Mouse (Mus musculus) heart, adult 2 months (tissue): ENCODE results near the gene Pdzd2. TPM values are rescaled to one million over a fixed set of nuclear protein-coding genes. Genes with fewer than 3 reads are reported as not detected.

Source experiments
- DNase-seq, 2 experiments: peaks; one replicate each; pipeline ENCODE4 v3.0.0; 2021
- H3K27ac ChIP-seq: fragments of 200-600 bp; 2 replicates; pipeline ENCODE4 v1.8.1; 2022
- H3K27me3 ChIP-seq: fragments of 200-500 bp; 2 replicates; pipeline ENCODE4 v1.6.1; 2012; ENCODE audit warnings: mild to moderate bottlenecking, low read length, inconsistent platforms, mixed read lengths; ENCODE audit not compliant: control insufficient read depth, insufficient read depth
- H3K36me3 ChIP-seq: fragments of 200-500 bp; 2 replicates; pipeline ENCODE4 v1.6.1; 2012; ENCODE audit warnings: low read length, inconsistent platforms; ENCODE audit not compliant: control insufficient read depth, insufficient read depth
- H3K4me1 ChIP-seq: fragments of 200-500 bp; 2 replicates; pipeline ENCODE4 v1.6.1; 2011; ENCODE audit warnings: low read length; ENCODE audit not compliant: control insufficient read depth, insufficient read depth
- H3K4me3 ChIP-seq: fragments of 200-600 bp; 2 replicates; pipeline ENCODE4 v1.8.1; 2022
- H3K79me2 ChIP-seq: fragments of 200-500 bp; replicated peaks from 2 replicates; pipeline ENCODE4 v1.6.1; 2012; ENCODE audit warnings: mild to moderate bottlenecking, inconsistent platforms, low read length, moderate library complexity, mixed read lengths; ENCODE audit not compliant: control insufficient read depth, insufficient read depth
- H3K9ac ChIP-seq: fragments of 200-500 bp; 2 replicates; pipeline ENCODE4 v1.6.1; 2012; ENCODE audit warnings: low read depth, mild to moderate bottlenecking, control low read depth, inconsistent platforms, low read length, mixed read lengths
- CTCF ChIP-seq: fragments of 200-600 bp; IDR thresholded peaks from 2 replicates; pipeline ENCODE4 v1.8.1; 2022; ENCODE audit warnings: antibody characterized with exemption, mild to moderate bottlenecking, moderate library complexity
- EP300 ChIP-seq: fragments of 200-500 bp; IDR thresholded peaks from 2 replicates; pipeline ENCODE4 v1.6.1; 2011; ENCODE audit warnings: low read depth, low read length, control low read depth; ENCODE audit not compliant: insufficient read depth
- POLR2A ChIP-seq: fragments of 200-500 bp; IDR thresholded peaks from 2 replicates; pipeline ENCODE4 v1.6.1; 2011; ENCODE audit warnings: mild to moderate bottlenecking, low read depth, low read length, control low read depth; ENCODE audit not compliant: insufficient read depth
- WGBS: fragments of 180-500 bp; shearing (Covaris S2); methylation state at CpG from one replicate; pipeline ENCODE4 v1.1.7; 2018; 5-methylcytosine and 5-hydroxymethylcytosine counted together
- intact Hi-C: fragments of 180-260 bp; cut with DNase I; formaldehyde crosslinking; loops from one replicate; pipeline ENCODE4 v1.15.1; 2025
- polyA plus RNA-seq: library from polyadenylated mRNA; depleted of rRNA; stranded (reverse); fragments of >200 nt; gene quantifications from 2 replicates; pipeline ENCODE4 v1.2.3, GENCODE M21; 2012
- total RNA-seq, 2 experiments: library from RNA; stranded (reverse); gene quantifications; 2 replicates each; pipeline ENCODE4 v1.2.3; 2021

The Pdzd2 gene
- total and polyA plus RNA-seq, 3 experiments: 15.0 to 83.9 (median 78.9) TPM

DNA sequence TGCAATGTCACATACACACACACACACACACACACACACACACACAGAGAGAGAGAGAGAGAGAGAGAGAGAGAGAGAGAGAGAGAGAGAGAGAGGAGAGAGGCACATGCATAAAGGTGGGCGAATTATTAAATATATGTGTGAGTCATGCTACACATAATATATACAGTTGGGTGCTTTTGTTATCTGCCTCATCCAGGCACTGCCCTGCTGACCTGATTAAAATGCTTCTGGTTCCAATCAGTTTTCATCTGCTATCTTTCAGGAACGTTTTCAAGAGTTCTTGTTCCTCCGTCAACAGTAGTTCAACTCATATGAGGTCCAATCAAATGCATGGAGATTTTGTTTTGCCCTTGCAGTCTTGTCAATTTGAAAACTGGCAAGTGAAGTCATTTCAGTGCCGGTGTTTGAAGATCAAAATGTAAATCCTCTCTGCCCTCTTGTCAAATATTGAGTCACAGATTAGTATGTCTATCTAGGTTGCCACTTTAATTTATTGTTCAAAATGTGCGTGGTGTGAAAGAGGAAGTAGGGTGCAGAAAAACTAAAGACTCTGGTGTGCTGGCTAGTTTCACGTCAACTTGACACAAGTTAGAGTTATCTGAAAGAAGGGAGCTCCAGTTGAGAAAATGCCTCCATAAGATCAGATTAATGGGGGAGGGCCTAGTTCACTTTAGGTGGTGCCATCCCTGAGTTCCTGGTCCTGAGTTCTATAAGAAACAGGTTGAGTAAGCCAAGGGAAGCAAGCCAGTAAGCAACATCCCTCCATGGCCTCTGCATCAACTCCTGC is 2.6 kb upstream of the Pdzd2 start:
- Histone ChIP-seq H3K4me1 (no peaks in the 10 kb centered on the region), H3K27me3 (no peaks in the 10 kb centered on the region), H3K79me2 (no peaks in the 10 kb centered on the region; the same call in 1 of the 2 replicates), H3K36me3 (no peaks in the 10 kb centered on the region), H3K9ac (no peak overlapping the region), H3K27ac (no peak overlapping the region), H3K4me3 (no peak overlapping the region)
- intact Hi-C loops: loop anchor here (2.0 to 5.0 kb wide), 2 partner anchors 50 to 370 kb away; no protein-coding TSS in a partner anchor
- TF ChIP-seq POLR2A: no peak
- no peak for TF ChIP-seq CTCF
- TF ChIP-seq EP300: no peak
- no peak for DNase-seq
- WGBS: 83% methylated on average over 6 of the region's 6 CpGs

DNA sequence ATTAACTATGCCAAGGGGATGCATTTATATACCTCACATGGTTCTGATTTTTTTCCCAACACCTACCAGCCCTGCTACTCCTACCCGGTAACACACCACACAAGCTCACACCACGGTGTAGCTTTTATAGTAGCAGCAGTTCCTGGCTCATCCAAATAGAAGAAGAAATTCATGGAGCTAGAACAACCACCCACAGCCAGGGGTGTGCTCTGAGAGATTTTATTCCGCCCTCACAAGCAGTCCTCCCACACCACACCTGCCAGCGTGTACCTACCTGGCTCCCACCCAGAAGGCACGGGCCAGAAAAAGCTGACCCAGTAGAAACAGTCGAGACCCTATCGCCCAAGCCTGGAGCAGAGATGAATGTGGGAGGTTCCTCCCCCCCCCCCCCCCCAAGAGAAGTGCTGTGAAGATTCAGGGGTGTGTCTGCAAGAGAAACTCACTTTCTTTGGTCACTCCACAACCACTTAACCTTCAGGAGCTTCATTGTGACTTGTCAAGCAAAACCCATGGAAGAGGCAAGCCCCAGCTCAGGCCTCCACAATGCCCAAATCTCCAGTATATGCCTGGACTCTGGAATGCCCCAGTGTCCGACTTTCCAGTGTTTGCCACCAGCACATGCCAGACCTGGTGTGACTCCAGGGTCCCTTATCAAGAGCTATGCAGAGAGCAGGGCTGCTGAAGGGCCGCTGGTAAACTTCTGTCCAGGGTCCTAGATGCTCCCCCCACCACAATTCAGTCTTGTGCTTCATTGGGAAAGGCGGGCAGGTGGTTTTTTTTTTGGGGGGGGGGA is 1.2 kb downstream of the Pdzd2 start:
- 38% methylated on average over 10 of the region's 10 CpGs for WGBS
- TF ChIP-seq CTCF: no peak
- TF ChIP-seq POLR2A: no peak
- Histone ChIP-seq H3K27ac (no peak overlapping the region), H3K79me2 (no peaks in the 10 kb centered on the region; the same call in 1 of the 2 replicates), H3K9ac (no peak overlapping the region; the same call in 1 of the 2 replicates), H3K4me1 (no peaks in the 10 kb centered on the region), H3K36me3 (no peaks in the 10 kb centered on the region), H3K4me3 (peak overlapping the region; percentile 66), H3K27me3 (no peaks in the 10 kb centered on the region)
- intact Hi-C loops: loop anchor here (5.0 kb wide), 1 partner anchor 36 kb away; no protein-coding TSS in a partner anchor
- peak in 1 of 2 experiments; percentile 30 for DNase-seq

DNA sequence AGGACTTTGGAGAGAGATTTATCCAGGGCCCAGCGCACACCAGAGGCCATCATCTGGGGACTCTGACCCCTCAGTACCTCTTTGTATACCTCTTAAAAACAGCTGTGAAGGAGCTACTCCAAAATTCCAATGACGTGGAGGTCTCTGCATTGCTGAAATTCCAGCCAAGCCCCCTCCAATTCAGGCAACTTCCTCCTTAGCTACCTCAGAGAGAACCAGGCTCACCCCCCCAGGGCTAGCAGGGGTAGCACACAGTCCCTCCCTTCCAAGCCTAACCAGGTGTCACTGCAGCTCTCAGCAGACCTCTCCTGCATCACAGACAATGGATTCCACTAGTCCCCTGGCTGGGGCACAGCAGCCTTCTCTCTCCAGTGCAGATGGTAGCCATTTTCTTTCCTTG is 4.5 kb downstream of the Pdzd2 start:
- Histone ChIP-seq H3K79me2 (no peaks in the 10 kb centered on the region; the same call in 1 of the 2 replicates), H3K4me1 (no peaks in the 10 kb centered on the region; the same call in 1 of the 2 replicates), H3K36me3 (peaks cover 3% of the 10 kb centered on the region), H3K27me3 (no peaks in the 10 kb centered on the region), H3K27ac (no peak overlapping the region), H3K4me3 (no peak overlapping the region), H3K9ac (no peak overlapping the region)
- TF ChIP-seq CTCF (no peak), EP300 (no peak), POLR2A (no peak)
- intact Hi-C loops: loop anchor here (5.0 kb wide), 1 partner anchor 33 kb away; no protein-coding TSS in a partner anchor
- WGBS: 63% methylated on average over 2 of the region's 2 CpGs
- DNase-seq: no peak

DNA sequence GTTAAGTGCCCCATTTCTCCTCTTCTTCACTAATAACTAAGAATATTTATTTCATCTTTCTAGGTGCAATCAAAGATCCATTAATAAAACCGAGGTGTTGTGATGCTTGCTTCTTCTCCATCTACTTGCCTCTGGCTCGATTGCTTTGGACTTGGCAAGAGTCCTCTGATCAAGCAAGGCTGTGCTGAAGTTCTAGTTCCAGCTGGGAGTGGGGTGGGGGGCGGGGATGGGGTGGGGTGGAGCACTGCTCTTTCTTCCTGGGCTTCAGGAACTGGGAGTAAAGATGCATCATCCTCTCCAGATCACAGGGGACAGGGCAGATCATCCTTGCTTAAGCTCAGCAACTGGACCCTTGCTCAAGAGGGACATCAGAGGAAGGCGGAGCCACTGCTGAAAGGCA is 5.5 kb downstream of the Pdzd2 start:
- Histone ChIP-seq H3K79me2 (no peaks in the 10 kb centered on the region; the same call in 1 of the 2 replicates), H3K36me3 (peaks cover 3% of the 10 kb centered on the region), H3K27ac (no peak overlapping the region), H3K27me3 (no peaks in the 10 kb centered on the region), H3K4me3 (no peak overlapping the region), H3K4me1 (no peaks in the 10 kb centered on the region; the same call in 1 of the 2 replicates), H3K9ac (no peak overlapping the region)
- TF ChIP-seq POLR2A (no peak), EP300 (no peak), CTCF (no peak)
- intact Hi-C loops: no loop called here
- DNase-seq: no peak
- 46% methylated on average over 4 of the region's 4 CpGs for WGBS

DNA sequence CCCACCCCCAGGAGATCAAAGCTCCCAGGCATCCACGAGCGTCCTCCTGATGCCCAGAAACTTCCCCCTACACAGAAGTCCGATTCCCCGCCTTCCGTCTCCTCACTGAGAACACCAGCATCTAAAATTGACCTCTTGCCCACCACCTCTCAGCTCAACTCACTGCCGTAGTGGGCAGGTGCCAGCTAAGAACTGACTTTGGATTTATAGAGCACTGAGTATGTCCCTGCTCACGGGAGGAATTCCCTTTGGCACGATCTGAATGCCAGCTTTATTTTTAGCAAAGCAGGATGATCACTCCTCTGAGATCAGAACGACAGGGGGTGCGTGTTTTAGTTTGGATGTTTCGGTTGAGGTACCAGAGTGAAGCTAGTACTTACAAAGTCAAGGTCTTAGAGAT is 7.1 kb downstream of the Pdzd2 start:
- Histone ChIP-seq H3K4me3 (no peak overlapping the region), H3K79me2 (no peaks in the 10 kb centered on the region), H3K9ac (no peak overlapping the region), H3K4me1 (no peaks in the 10 kb centered on the region; the same call in 1 of the 2 replicates), H3K36me3 (peaks cover 3% of the 10 kb centered on the region), H3K27me3 (no peaks in the 10 kb centered on the region), H3K27ac (no peak overlapping the region)
- intact Hi-C loops: no loop called here
- no peak for DNase-seq
- TF ChIP-seq CTCF: no peak
- TF ChIP-seq EP300: no peak
- WGBS: 61% methylated on average over 11 of the region's 11 CpGs

DNA sequence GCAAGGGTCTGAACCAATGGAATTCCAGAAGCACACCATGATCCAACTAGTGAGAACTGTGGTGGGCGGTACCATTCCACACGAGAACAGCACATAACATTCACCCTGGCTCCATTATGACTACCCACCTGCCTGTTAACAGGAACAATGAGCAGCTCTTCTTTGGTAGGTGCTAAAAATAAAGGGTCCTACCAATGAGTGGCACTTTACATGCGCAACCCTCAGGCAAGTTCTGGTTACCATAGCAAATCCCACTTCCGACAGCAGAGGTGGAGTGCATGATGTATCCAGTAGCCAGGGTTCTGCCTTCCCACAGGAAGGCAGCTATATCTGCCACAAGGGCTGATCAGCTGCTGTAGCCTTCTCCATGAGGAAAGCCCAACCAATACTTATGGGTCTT is 11.3 kb downstream of the Pdzd2 start:
- no peak overlapping the region for H3K27ac ChIP-seq
- H3K9ac ChIP-seq: no peak overlapping the region
- H3K36me3 ChIP-seq: peaks cover 5% of the 10 kb centered on the region
- WGBS: 79% methylated on average over 4 of the region's 4 CpGs
- DNase-seq: no peak
- TF ChIP-seq CTCF (no peak), POLR2A (no peak), EP300 (no peak)
- H3K27me3 ChIP-seq: no peaks in the 10 kb centered on the region
- no peaks in the 10 kb centered on the region for H3K79me2 ChIP-seq
- peaks cover 2% of the 10 kb centered on the region for H3K4me1 ChIP-seq
- intact Hi-C loops: no loop called here
- H3K4me3 ChIP-seq: no peak overlapping the region
